Mouse (Mus musculus): ENCODE data around the gene Mab21l1. TPM values are rescaled to one million over a fixed set of nuclear protein-coding genes. Genes with fewer than 3 reads are reported as not detected.

Gene Mab21l1
- polyA plus RNA-seq, 1 experiment from 2014 or later = 34.9 TPM

GRCm38 (mm10) chr3:55756602-55757190 is 25.6 kb upstream of the Mab21l1 start:
- H3K27ac ChIP-seq = peak overlapping the region; percentile 83
- 14% methylated on average over 11 of the region's 11 CpGs for WGBS
- peak overlapping the region; percentile 11 for H3K4me2 ChIP-seq
- peak; percentile 76 for ATAC-seq (ENCODE audit: low FRiP score)
- no peak overlapping the region for H3K4me3 ChIP-seq (replicated peaks)
- no peaks in the 10 kb centered on the region for H3K9me3 ChIP-seq
- H3K27me3 ChIP-seq = peaks cover 54% of the 10 kb centered on the region
- no peak overlapping the region for H3K9ac ChIP-seq
- H3K36me3 ChIP-seq (replicated peaks) = no peaks in the 10 kb centered on the region
- peaks cover 40% of the 10 kb centered on the region for H3K4me1 ChIP-seq

- no peak for ATAC-seq (ENCODE audit: low FRiP score)
- Histone ChIP-seq H3K27me3 (peaks cover 57% of the 10 kb centered on the region), H3K4me1 (peaks cover 40% of the 10 kb centered on the region), H3K4me3 (replicated peaks) (no peak overlapping the region), H3K27ac (no peak overlapping the region), H3K4me2 (no peak overlapping the region), H3K36me3 (replicated peaks) (no peaks in the 10 kb centered on the region), H3K9ac (no peak overlapping the region), H3K9me3 (no peaks in the 10 kb centered on the region)
- 55% methylated on average over 8 of the region's 8 CpGs for WGBS
Measured at GRCm38 (mm10) chr3:55758297-55758696, 24.0 kb upstream of the Mab21l1 start.

GRCm38 (mm10) chr3:55763591-55763990 is 18.7 kb upstream of the Mab21l1 start:
- Histone ChIP-seq H3K4me3 (replicated peaks) (no peak overlapping the region), H3K4me2 (no peak overlapping the region), H3K9me3 (no peaks in the 10 kb centered on the region), H3K27ac (no peak overlapping the region), H3K4me1 (no peaks in the 10 kb centered on the region), H3K36me3 (replicated peaks) (no peaks in the 10 kb centered on the region), H3K9ac (no peak overlapping the region), H3K27me3 (peaks cover 72% of the 10 kb centered on the region)
- no peak for ATAC-seq (ENCODE audit: low FRiP score)
- 19% methylated on average over 8 of the region's 8 CpGs for WGBS

GRCm38 (mm10) chr3:55768654-55769053 is 13.7 kb upstream of the Mab21l1 start:
- 83% methylated on average over 2 of the region's 2 CpGs for WGBS
- H3K27me3 ChIP-seq = peaks cover 39% of the 10 kb centered on the region
- no peak for ATAC-seq (ENCODE audit: low FRiP score)

DNA sequence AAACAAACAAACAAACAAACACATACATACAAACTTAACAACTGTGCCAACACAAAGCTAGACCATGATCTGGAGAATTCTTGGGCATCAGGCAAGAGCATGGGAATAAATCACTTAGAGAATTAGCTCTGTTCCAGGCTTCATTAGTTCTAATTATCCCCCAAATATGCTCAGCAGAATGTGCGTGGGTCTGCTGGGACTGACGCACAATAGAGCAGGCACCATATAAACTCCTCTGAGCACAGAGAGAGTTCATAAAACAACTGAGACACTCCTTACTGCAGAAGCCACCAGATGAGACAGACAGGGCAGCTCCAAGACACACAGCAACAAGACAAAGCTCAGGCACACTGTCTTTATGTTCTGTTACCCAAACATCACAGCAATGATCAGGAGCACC is 13.0 kb upstream of the Mab21l1 start:
- Histone ChIP-seq H3K9me3 (no peaks in the 10 kb centered on the region), H3K9ac (no peak overlapping the region), H3K4me1 (peaks cover 7% of the 10 kb centered on the region; the same call in 1 of the 2 replicates), H3K27me3 (peaks cover 36% of the 10 kb centered on the region), H3K36me3 (replicated peaks) (no peaks in the 10 kb centered on the region), H3K4me2 (no peak overlapping the region), H3K27ac (no peak overlapping the region), H3K4me3 (replicated peaks) (no peak overlapping the region)
- WGBS = 65% methylated on average over 2 of the region's 2 CpGs
- no peak for ATAC-seq (ENCODE audit: low FRiP score)

More at GRCm38 (mm10) chr3:55768654-55769053, 13.7 kb upstream of the Mab21l1 start:
- Histone ChIP-seq H3K27ac (no peak overlapping the region), H3K4me2 (no peak overlapping the region), H3K36me3 (replicated peaks) (no peaks in the 10 kb centered on the region), H3K9me3 (no peaks in the 10 kb centered on the region), H3K4me3 (replicated peaks) (no peak overlapping the region), H3K9ac (no peak overlapping the region), H3K4me1 (no peaks in the 10 kb centered on the region)

GRCm38 (mm10) chr3:55774203-55774602 is 8.1 kb upstream of the Mab21l1 start:
- peaks cover 22% of the 10 kb centered on the region for H3K27me3 ChIP-seq
- H3K4me1 ChIP-seq = peaks cover 19% of the 10 kb centered on the region; the same call in 1 of the 2 replicates
- 65% methylated on average over 6 of the region's 6 CpGs for WGBS
- no peak overlapping the region for H3K4me3 ChIP-seq (replicated peaks)
- no peaks in the 10 kb centered on the region for H3K36me3 ChIP-seq (replicated peaks)
- ATAC-seq (ENCODE audit: low FRiP score) = peak; percentile 23; the same call in 1 of the 2 replicates
- H3K9me3 ChIP-seq = no peaks in the 10 kb centered on the region
- no peak overlapping the region for H3K9ac ChIP-seq
- no peak overlapping the region for H3K4me2 ChIP-seq
- no peak overlapping the region for H3K27ac ChIP-seq

DNA sequence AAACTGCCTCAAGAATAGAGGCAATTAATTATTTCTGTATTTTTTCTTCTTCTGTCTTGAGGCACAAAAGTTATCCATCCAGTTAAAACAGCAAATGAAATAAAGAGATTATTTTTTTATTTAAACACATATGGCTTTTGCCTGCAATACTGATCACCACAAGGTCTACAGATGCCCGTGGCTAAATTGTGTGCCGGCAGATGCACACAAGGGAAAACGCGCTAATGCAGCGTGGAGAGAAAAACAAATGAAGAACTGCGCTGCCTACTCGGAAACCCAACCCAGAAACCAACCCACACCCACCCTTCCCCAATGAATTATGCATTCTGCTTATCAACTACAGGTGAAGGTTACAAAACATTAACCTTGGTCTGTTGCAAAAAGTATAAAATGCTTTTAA is 7.1 kb upstream of the Mab21l1 start:
- H3K4me3 ChIP-seq (replicated peaks) = no peak overlapping the region
- WGBS = 68% methylated on average over 7 of the region's 7 CpGs
- H3K9me3 ChIP-seq = no peaks in the 10 kb centered on the region
- H3K36me3 ChIP-seq (replicated peaks) = no peaks in the 10 kb centered on the region
- H3K9ac ChIP-seq = no peak overlapping the region
- peaks cover 27% of the 10 kb centered on the region for H3K27me3 ChIP-seq
- no peak overlapping the region for H3K4me2 ChIP-seq
- H3K4me1 ChIP-seq = peaks cover 26% of the 10 kb centered on the region
- no peak for ATAC-seq (ENCODE audit: low FRiP score)
- H3K27ac ChIP-seq = no peak overlapping the region

DNA sequence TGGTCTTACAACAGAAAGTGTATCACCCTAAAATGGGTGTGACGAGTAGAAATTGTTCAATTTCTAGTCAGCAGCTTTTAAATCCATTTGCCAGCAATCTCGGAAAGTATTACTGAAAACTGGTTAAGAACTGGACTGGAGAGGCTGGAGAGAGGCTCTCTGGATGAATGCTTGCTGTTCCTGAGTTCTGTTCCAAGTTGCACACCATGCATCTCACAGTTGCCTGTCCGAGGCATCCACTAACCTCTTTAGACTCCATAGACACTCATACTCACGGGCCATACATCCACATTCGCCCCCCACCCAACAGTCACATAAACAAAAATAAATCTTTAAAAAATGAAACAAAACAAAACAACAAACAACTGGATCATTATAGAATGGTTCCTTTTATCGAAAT is 6.6 kb upstream of the Mab21l1 start:
- no peaks in the 10 kb centered on the region for H3K9me3 ChIP-seq
- peaks cover 31% of the 10 kb centered on the region for H3K4me1 ChIP-seq
- H3K9ac ChIP-seq = no peak overlapping the region
- no peak overlapping the region for H3K27ac ChIP-seq
- ATAC-seq (ENCODE audit: low FRiP score) = no peak
- H3K27me3 ChIP-seq = peaks cover 32% of the 10 kb centered on the region
- H3K36me3 ChIP-seq (replicated peaks) = no peaks in the 10 kb centered on the region
- 82% methylated on average over 6 of the region's 6 CpGs for WGBS
- H3K4me3 ChIP-seq (replicated peaks) = no peak overlapping the region
- H3K4me2 ChIP-seq = no peak overlapping the region

DNA sequence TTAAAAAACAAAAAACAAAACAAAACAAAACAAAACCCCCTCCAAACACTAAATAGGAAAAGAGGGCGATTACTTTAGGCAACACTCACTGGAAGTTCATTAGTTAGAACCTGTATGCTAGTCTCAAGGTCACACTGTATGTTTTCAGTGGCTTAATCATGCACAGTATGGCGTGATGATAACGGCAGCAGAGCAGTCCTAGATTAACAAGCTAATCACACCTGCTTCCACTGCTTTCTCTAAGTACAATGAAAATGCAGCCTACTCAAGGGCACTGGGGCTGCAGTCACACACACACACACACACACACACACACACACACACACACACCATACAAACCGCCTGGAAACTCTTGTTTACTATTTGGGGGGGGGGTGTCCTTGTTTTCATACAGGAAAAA is 4.8 kb upstream of the Mab21l1 start:
- Histone ChIP-seq H3K9ac (no peak overlapping the region), H3K27me3 (peaks cover 50% of the 10 kb centered on the region), H3K27ac (no peak overlapping the region), H3K4me3 (replicated peaks) (no peak overlapping the region), H3K36me3 (replicated peaks) (no peaks in the 10 kb centered on the region), H3K4me2 (no peak overlapping the region), H3K4me1 (peaks cover 47% of the 10 kb centered on the region), H3K9me3 (no peaks in the 10 kb centered on the region)
- no peak for ATAC-seq (ENCODE audit: low FRiP score)
- WGBS = 41% methylated on average over 4 of the region's 4 CpGs

- Histone ChIP-seq H3K27ac (no peak overlapping the region), H3K9me3 (no peaks in the 10 kb centered on the region), H3K36me3 (replicated peaks) (no peaks in the 10 kb centered on the region), H3K4me3 (replicated peaks) (no peak overlapping the region), H3K27me3 (peaks cover 64% of the 10 kb centered on the region), H3K9ac (no peak overlapping the region), H3K4me2 (no peak overlapping the region), H3K4me1 (peaks cover 58% of the 10 kb centered on the region)
- ATAC-seq (ENCODE audit: low FRiP score) = no peak
- WGBS = 15% methylated on average over 8 of the region's 8 CpGs
Measured at GRCm38 (mm10) chr3:55778764-55779730, 3.3 kb upstream of the Mab21l1 start.

GRCm38 (mm10) chr3:55780120-55781070 is 1.9 kb upstream of the Mab21l1 start:
- peaks cover 67% of the 10 kb centered on the region for H3K27me3 ChIP-seq
- H3K9ac ChIP-seq = 0 out of 2 replicates have a peak overlapping the region, but pooled peaks have one; percentile 30
- H3K9me3 ChIP-seq = no peaks in the 10 kb centered on the region
- H3K4me1 ChIP-seq = peaks cover 56% of the 10 kb centered on the region
- peak; percentile 73 for ATAC-seq (ENCODE audit: low FRiP score)
- H3K4me2 ChIP-seq = peak overlapping the region; percentile 48
- H3K4me3 ChIP-seq (replicated peaks) = peak overlapping the region; percentile 28
- no peaks in the 10 kb centered on the region for H3K36me3 ChIP-seq (replicated peaks)
- under 1% methylated on average over 53 of the region's 53 CpGs for WGBS
- peak overlapping the region; percentile 65 for H3K27ac ChIP-seq

Measured in forebrain, embryonic 12.5 days (tissue).